Mouse (Mus musculus) left cerebral cortex, adult 9 months (tissue): ENCODE measurements at regions not wholly inside any gene's neighbourhood (a gene's known extent, or its start where the extent isn't known, plus 50 kb on each side); places are given as distances from the start of the nearest gene placed in this dataset.

Source experiments
- DNase-seq, 2 experiments: peaks; one replicate each; pipeline ENCODE4 v3.0.0; 2022; ENCODE audit warnings: low spot score in 2 of 2

- no peak for DNase-seq
These were observed 55.9 kb upstream of the Dok5 start for GRCm38 (mm10) chr2:170675731-170676130.

GRCm38 (mm10) chr2:170673683-170674082, 57.9 kb upstream of the Dok5 start:
- DNase-seq = no peak

GRCm38 (mm10) chr2:170672789-170673188, 58.8 kb upstream of the Dok5 start:
- no peak for DNase-seq

GRCm38 (mm10) chr2:170668960-170669359, 62.6 kb upstream of the Dok5 start:
- no peak for DNase-seq

GRCm38 (mm10) chr2:170668497-170668896, 63.1 kb upstream of the Dok5 start:
- no peak for DNase-seq

GRCm38 (mm10) chr2:170662069-170662980, 60.5 kb upstream of the 4930470P17Rik start:
- DNase-seq = peak in 1 of 2 experiments; percentile 55

- DNase-seq = no peak
These were observed 57.5 kb upstream of the 4930470P17Rik start for GRCm38 (mm10) chr2:170659291-170659690.

GRCm38 (mm10) chr2:170658520-170658919, 56.7 kb upstream of the 4930470P17Rik start:
- no peak for DNase-seq

GRCm38 (mm10) chr2:170657821-170658221, 56.0 kb upstream of the 4930470P17Rik start:
- DNase-seq = no peak

- DNase-seq = no peak
These were observed 50.3 kb upstream of the 4930470P17Rik start for GRCm38 (mm10) chr2:170652128-170652527.
